Mouse (Mus musculus) gastrocnemius, adult 2 months (tissue): ENCODE results near the gene Gm17571. TPM values are rescaled to one million over a fixed set of nuclear protein-coding genes. Genes with fewer than 3 reads are reported as not detected.

Experiments used
- DNase-seq: peaks from one replicate; pipeline ENCODE4 v3.0.0; 2022
- H3K27ac ChIP-seq: fragments of 200-600 bp; 2 replicates; pipeline ENCODE4 v1.8.1; 2022; ENCODE audit warnings: mild to moderate bottlenecking
- H3K4me3 ChIP-seq: fragments of 200-600 bp; 2 replicates; pipeline ENCODE4 v1.8.1; 2022; ENCODE audit warnings: mild to moderate bottlenecking, moderate library complexity
- CTCF ChIP-seq: fragments of 200-600 bp; IDR thresholded peaks from 2 replicates; pipeline ENCODE4 v1.8.1; 2022; ENCODE audit warnings: antibody characterized with exemption, mild to moderate bottlenecking, moderate library complexity
- intact Hi-C: fragments of 180-260 bp; cut with DNase I; formaldehyde crosslinking; loops from one replicate; pipeline ENCODE4 v1.15.1; 2025
- total RNA-seq, 2 experiments: library from RNA; stranded (reverse); gene quantifications; 2 replicates each; pipeline ENCODE4 v1.2.3; 2021

Gm17571 gene
- total RNA-seq, 2 experiments from 2014 or later = not detected

- Histone ChIP-seq H3K4me3 (peak overlapping the region; percentile 30), H3K27ac (peak overlapping the region; percentile 53)
- DNase-seq = no peak
- intact Hi-C loops = no loop called here
- TF ChIP-seq CTCF = no peak
These were observed 4.4 kb downstream of the Gm17571 start for GRCm38 (mm10) chr9:13442012-13442735.

- TF ChIP-seq CTCF = no peak
- no peak for DNase-seq
- no peak overlapping the region for H3K4me3 ChIP-seq
- H3K27ac ChIP-seq = no peak overlapping the region
- intact Hi-C loops = no loop called here
These were observed 5.6 kb downstream of the Gm17571 start for GRCm38 (mm10) chr9:13440911-13441310.

- H3K4me3 ChIP-seq = no peak overlapping the region
- no peak for DNase-seq
- no peak for TF ChIP-seq CTCF
- intact Hi-C loops = no loop called here
- H3K27ac ChIP-seq = no peak overlapping the region
These were observed 13.0 kb downstream of the Gm17571 start for GRCm38 (mm10) chr9:13433501-13434090.

- intact Hi-C loops = no loop called here
- Histone ChIP-seq H3K27ac (no peak overlapping the region), H3K4me3 (no peak overlapping the region)
- no peak for DNase-seq
- TF ChIP-seq CTCF = no peak
These were observed 14.9 kb downstream of the Gm17571 start for GRCm38 (mm10) chr9:13431646-13432045.

- Histone ChIP-seq H3K27ac (no peak overlapping the region), H3K4me3 (no peak overlapping the region)
- intact Hi-C loops = no loop called here
- no peak for TF ChIP-seq CTCF
- DNase-seq = no peak
These were observed 15.8 kb downstream of the Gm17571 start for GRCm38 (mm10) chr9:13430744-13431143.

GRCm38 (mm10) chr9:13430302-13430701, 16.3 kb downstream of the Gm17571 start:
- no peak overlapping the region for H3K27ac ChIP-seq
- no peak for DNase-seq
- no peak for TF ChIP-seq CTCF

GRCm38 (mm10) chr9:13429477-13430125, 17.0 kb downstream of the Gm17571 start:
- Histone ChIP-seq H3K4me3 (no peak overlapping the region), H3K27ac (no peak overlapping the region)
- no peak for DNase-seq
- intact Hi-C loops = no loop called here
- TF ChIP-seq CTCF = no peak

More at GRCm38 (mm10) chr9:13430302-13430701, 16.3 kb downstream of the Gm17571 start:
- intact Hi-C loops = no loop called here
- no peak overlapping the region for H3K4me3 ChIP-seq

- intact Hi-C loops = no loop called here
- TF ChIP-seq CTCF = no peak
- Histone ChIP-seq H3K27ac (peak overlapping the region; percentile 76), H3K4me3 (peak overlapping the region; percentile 44)
- DNase-seq = peak; percentile 62
These were observed 21.3 kb downstream of the Gm17571 start for GRCm38 (mm10) chr9:13425031-13425940.

- Histone ChIP-seq H3K27ac (no peak overlapping the region), H3K4me3 (no peak overlapping the region)
- no peak for DNase-seq
- intact Hi-C loops = no loop called here
- no peak for TF ChIP-seq CTCF
These were observed 32.3 kb downstream of the Gm17571 start for GRCm38 (mm10) chr9:13414230-13414766.

Other genes starting within 250 kb of the Gm17571 start
- 1 to 10 TPM; 2.8 to 3.5 TPM for gene Jrkl, start 200.9 kb downstream of the Gm17571 start, total RNA-seq
- 1 to 10 TPM; 4.4 to 5.9 TPM for gene Ccdc82, start 199.8 kb downstream of the Gm17571 start, total RNA-seq
- gene Maml2, start 148.8 kb downstream of the Gm17571 start, total RNA-seq = 1 to 10 TPM; 2.9 to 3.0 TPM